In the genomic region with DNA sequence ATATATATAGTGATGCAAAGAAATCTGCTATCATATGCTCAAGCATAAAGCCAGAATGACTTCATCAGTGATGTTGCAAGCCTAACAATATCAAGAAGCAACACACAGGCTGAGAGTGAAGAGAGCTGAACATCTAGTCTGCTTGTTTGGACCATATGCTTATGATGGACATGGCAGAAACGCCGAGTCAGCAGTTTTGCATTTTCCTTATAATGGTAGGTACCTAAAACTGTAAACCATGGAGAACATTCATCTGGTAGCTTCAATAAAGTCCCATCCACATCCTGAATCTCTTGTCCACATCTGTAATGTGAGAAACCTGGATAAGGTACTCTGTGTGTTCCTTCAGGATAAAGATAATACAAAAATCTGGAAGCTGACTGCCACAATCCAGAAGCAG, we compare ENCODE assay signal across 26 mouse cellular contexts. TPM values are rescaled to one million over a fixed set of nuclear protein-coding genes. Genes with fewer than 3 reads are reported as not detected.
"Had no signal": no experiment of that assay in that cellular context is flagged by ENCODE, and none has a peak within 500 bp of the region (broad histone marks: within the 10 kb centered on the region; RNA-seq: fewer than 3 reads in every experiment).

No protein-coding gene starts in this region.

- H3K36me3 ChIP-seq: embryonic facial prominence, embryonic 10.5 days; embryonic facial prominence, embryonic 12.5 days; embryonic facial prominence, embryonic 13.5 days; embryonic facial prominence, embryonic 15.5 days; forebrain, embryonic 10.5 days; forebrain, embryonic 12.5 days; forebrain, embryonic 15.5 days; heart, embryonic 10.5 days had no signal

- H3K4me1 ChIP-seq: embryonic facial prominence, embryonic 10.5 days; embryonic facial prominence, embryonic 12.5 days; embryonic facial prominence, embryonic 15.5 days; forebrain, embryonic 10.5 days; forebrain, embryonic 12.5 days; forebrain, embryonic 13.5 days; forebrain, embryonic 15.5 days had no signal

- H3K9me3 ChIP-seq: embryonic facial prominence, embryonic 10.5 days; embryonic facial prominence, embryonic 12.5 days; embryonic facial prominence, embryonic 13.5 days; embryonic facial prominence, embryonic 15.5 days; forebrain, embryonic 10.5 days; forebrain, embryonic 12.5 days; forebrain, embryonic 13.5 days; forebrain, embryonic 15.5 days; heart, embryonic 10.5 days had no signal

- H3K27me3 ChIP-seq: embryonic facial prominence, embryonic 12.5 days; embryonic facial prominence, embryonic 13.5 days; embryonic facial prominence, embryonic 15.5 days; forebrain, embryonic 12.5 days; forebrain, embryonic 13.5 days; forebrain, embryonic 15.5 days had no signal

- ATAC-seq: forebrain, embryonic 13.5 days; forebrain, embryonic 14.5 days; forebrain, embryonic 15.5 days; forebrain, embryonic 16.5 days had no signal

- H3K4me2 ChIP-seq: embryonic facial prominence, embryonic 12.5 days; embryonic facial prominence, embryonic 13.5 days; embryonic facial prominence, embryonic 15.5 days; forebrain, embryonic 12.5 days; forebrain, embryonic 13.5 days; forebrain, embryonic 15.5 days had no signal

- DNase-seq: cerebellum, adult 9-11 months; cerebellum, postnatal 10 days; cerebellum, postnatal 14 days; cerebellum, postnatal 25 days; cerebellum, postnatal 36 days; embryo, embryonic 11 days; gastrocnemius, adult 2 months; gastrocnemius, postnatal 10 days; gastrocnemius, postnatal 14 days; gastrocnemius, postnatal 25 days; gastrocnemius, postnatal 36 days; heart, adult 11 months; heart, adult 18-20 months; heart, adult 2 months had no signal

- H3K9ac ChIP-seq: embryonic facial prominence, embryonic 12.5 days; embryonic facial prominence, embryonic 13.5 days; embryonic facial prominence, embryonic 15.5 days; forebrain, embryonic 12.5 days; forebrain, embryonic 13.5 days; forebrain, embryonic 15.5 days had no signal

- H3K4me3 ChIP-seq: embryonic facial prominence, embryonic 10.5 days; embryonic facial prominence, embryonic 12.5 days; embryonic facial prominence, embryonic 13.5 days; embryonic facial prominence, embryonic 15.5 days; erythroblast, embryonic 14.5 days; forebrain, embryonic 10.5 days; forebrain, embryonic 12.5 days; forebrain, embryonic 13.5 days; forebrain, embryonic 15.5 days; gastrocnemius, adult 2 months; heart, adult 2 months; heart, embryonic 10.5 days had no signal

- H3K27ac ChIP-seq: embryonic facial prominence, embryonic 10.5 days; embryonic facial prominence, embryonic 12.5 days; embryonic facial prominence, embryonic 13.5 days; embryonic facial prominence, embryonic 15.5 days; forebrain, embryonic 10.5 days; forebrain, embryonic 12.5 days; forebrain, embryonic 13.5 days; forebrain, embryonic 15.5 days; gastrocnemius, adult 2 months; heart, adult 2 months; heart, embryonic 10.5 days had no signal

RNA-seq across cellular contexts. Expression of a gene that starts 57.3 kb away (rescaled TPM):
- polyA plus RNA-seq: erythroblast, embryonic 14.5 days had no signal
